Mouse (Mus musculus) olfactory bulb, adult 2 months (tissue): ENCODE data around the gene Ccdc120.

Source experiments
- CTCF ChIP-seq: fragments of 200-500 bp; IDR thresholded peaks from 2 replicates; pipeline ENCODE4 v1.5.1; 2012; ENCODE audit warnings: low read depth, mild to moderate bottlenecking, low read length, moderate library complexity; ENCODE audit not compliant: insufficient read depth
- POLR2A ChIP-seq: fragments of 200-500 bp; IDR thresholded peaks from 2 replicates; pipeline ENCODE4 v1.6.1; 2012; ENCODE audit warnings: mild to moderate bottlenecking, low read depth, low read length, moderate library complexity; ENCODE audit not compliant: insufficient read depth

GRCm38 (mm10) chrX:7722691-7723090, 28.0 kb downstream of the Ccdc120 start:
- TF ChIP-seq CTCF (no peak), POLR2A (no peak)
